Mouse (Mus musculus): Measurements from ENCODE around the gene Rpl13a. TPM values are rescaled to one million over a fixed set of nuclear protein-coding genes. Genes with fewer than 3 reads are reported as not detected.
A peak's percentile ranks its signal among the peaks of the same experiment; 100 is the strongest.

Gene Rpl13a
- polyA plus RNA-seq, 1 experiment = 1,193 TPM

DNA sequence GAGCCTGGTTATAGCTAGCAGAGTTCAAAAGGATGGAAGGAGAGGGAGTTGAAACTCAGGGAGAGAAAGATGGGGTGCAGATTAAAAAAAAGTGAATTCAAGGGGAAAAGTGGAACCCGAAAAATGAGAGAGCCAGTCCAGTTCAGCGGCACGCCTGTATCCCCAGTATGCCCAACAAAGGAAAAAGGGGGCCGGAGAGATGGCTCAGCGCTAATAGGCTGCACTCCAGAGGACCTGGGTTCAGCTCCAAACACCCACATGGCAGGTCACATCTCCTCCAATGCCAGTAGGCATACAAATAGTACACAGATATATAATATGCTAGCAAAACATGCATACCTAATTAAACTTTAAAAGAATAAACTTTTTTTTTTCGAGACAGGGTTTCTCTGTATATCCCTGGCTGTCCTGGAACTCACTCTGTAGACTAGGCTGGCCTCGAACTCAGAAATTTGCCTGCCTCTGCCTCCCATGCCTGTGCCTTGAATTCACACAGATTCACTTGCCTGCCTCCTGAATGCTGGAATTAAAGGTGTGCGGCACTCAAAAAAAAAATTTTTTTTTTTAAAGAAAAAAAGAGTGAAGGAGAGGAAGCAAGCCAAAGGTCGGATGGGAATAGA lies 34.5 kb upstream of the Rpl13a start:
- 0 out of 2 replicates have a peak, but pooled peaks cover 2% of the 10 kb centered on the region for H3K36me3 ChIP-seq (ENCODE audit: control insufficient read depth, insufficient read depth, low read length)
- H3K4me1 ChIP-seq (ENCODE audit: control insufficient read depth, insufficient read depth, insufficient read length, low read length) = no peaks in the 10 kb centered on the region; the same call in 1 of the 2 replicates
- H3K27me3 ChIP-seq (ENCODE audit: control insufficient read depth, insufficient read depth, low read length) = peaks cover 43% of the 10 kb centered on the region
- H3K4me3 ChIP-seq (ENCODE audit: low read depth, low read length) = no peak overlapping the region
- TF ChIP-seq CTCF (IDR thresholded peaks at IDR 0.05; ENCODE audit: extremely low read depth, insufficient read length, insufficient replicate concordance, low read depth, low read length) (no peak), POLR2A (IDR thresholded peaks at IDR 0.05; ENCODE audit: low read depth, low read length) (no peak)
- WGBS = 71% methylated on average over 9 of the region's 9 CpGs
- no peak overlapping the region for H3K27ac ChIP-seq (ENCODE audit: insufficient read depth, low read depth, low read length)

- Histone ChIP-seq H3K27me3 (ENCODE audit: control insufficient read depth, insufficient read depth, low read length) (peaks cover 37% of the 10 kb centered on the region), H3K4me1 (ENCODE audit: control insufficient read depth, insufficient read depth, insufficient read length, low read length) (no peaks in the 10 kb centered on the region; the same call in 1 of the 2 replicates), H3K27ac (ENCODE audit: insufficient read depth, low read depth, low read length) (no peak overlapping the region), H3K4me3 (ENCODE audit: low read depth, low read length) (0 out of 2 replicates have a peak overlapping the region, but pooled peaks have one; percentile 61), H3K36me3 (ENCODE audit: control insufficient read depth, insufficient read depth, low read length) (0 out of 2 replicates have a peak, but pooled peaks cover 2% of the 10 kb centered on the region)
- WGBS = 23% methylated on average over 6 of the region's 6 CpGs
- TF ChIP-seq CTCF (IDR thresholded peaks at IDR 0.05; ENCODE audit: extremely low read depth, insufficient read length, insufficient replicate concordance, low read depth, low read length) = no peak; the same call in 1 of the 2 replicates
- no peak for TF ChIP-seq POLR2A (IDR thresholded peaks at IDR 0.05; ENCODE audit: low read depth, low read length)
Measured at GRCm38 (mm10) chr7:45162551-45162950, 34.0 kb upstream of the Rpl13a start.

DNA sequence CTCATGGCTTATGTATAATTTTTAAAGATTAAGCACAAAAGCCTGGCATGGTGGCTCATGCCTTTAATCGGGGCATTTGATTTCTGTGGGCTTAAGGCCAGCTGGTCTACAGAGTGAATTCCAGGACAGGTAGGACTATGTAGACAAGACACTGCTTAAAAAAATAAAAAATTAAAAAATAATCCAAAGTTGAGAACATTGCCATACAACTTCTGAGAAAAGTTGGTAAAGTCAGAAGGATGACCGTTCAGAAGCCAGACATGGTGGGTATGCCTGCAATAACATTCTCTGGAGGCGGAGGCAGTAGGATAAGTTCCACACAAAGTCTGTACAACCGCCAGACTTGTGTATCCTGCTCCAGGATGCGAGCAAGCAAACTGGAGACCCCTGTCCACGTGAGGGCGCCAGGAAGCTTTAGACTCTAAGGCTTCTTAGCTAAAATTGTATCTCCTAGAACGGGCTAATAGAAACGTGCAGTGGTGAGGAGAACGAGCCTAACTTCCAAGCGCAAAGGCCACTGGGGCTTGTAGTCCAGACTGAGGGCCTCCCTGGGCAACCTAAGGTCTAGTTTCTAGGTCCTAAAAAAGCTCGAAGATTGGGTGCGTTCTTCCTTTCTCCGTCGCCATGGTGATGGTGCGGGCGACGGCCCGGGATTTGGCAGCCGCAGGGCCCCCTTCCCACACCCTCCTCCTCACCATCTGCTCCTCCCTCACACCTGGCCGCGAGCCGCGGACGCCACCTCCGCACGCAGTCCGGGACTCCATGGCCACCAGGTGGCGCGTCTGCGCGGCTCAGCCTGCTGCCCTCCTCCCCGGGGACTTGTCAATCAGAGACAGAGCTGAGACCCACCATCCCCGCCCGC lies 33.3 kb upstream of the Rpl13a start:
- H3K36me3 ChIP-seq (ENCODE audit: control insufficient read depth, insufficient read depth, low read length) = 0 out of 2 replicates have a peak, but pooled peaks cover 2% of the 10 kb centered on the region
- H3K4me3 ChIP-seq (ENCODE audit: low read depth, low read length) = peak overlapping the region; percentile 61
- TF ChIP-seq CTCF (IDR thresholded peaks at IDR 0.05; ENCODE audit: extremely low read depth, insufficient read length, insufficient replicate concordance, low read depth, low read length) (peak; percentile 75), POLR2A (IDR thresholded peaks at IDR 0.05; ENCODE audit: low read depth, low read length) (no peak)
- no peaks in the 10 kb centered on the region; the same call in 1 of the 2 replicates for H3K4me1 ChIP-seq (ENCODE audit: control insufficient read depth, insufficient read depth, insufficient read length, low read length)
- H3K27ac ChIP-seq (ENCODE audit: insufficient read depth, low read depth, low read length) = no peak overlapping the region
- peaks cover 31% of the 10 kb centered on the region for H3K27me3 ChIP-seq (ENCODE audit: control insufficient read depth, insufficient read depth, low read length)
- 4% methylated on average over 35 of the region's 35 CpGs for WGBS

DNA sequence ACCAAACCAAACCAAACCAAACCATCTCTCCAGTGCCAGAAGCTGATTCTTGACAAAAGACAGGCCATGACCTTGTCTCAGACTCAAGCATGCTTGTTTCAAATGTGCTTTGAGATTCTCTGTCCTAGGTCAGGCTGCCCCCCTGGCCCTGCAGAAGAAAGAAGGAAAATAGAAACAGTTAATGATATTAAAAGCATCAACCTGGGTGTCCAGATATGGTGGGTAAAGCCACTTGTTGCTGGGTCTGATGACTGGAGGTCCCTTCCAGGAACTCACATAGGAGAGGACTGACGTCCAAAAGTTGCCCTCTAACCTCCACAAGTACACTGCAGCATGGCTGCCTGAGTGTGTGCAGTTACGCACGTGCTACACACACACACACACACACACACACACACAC lies 32.3 kb upstream of the Rpl13a start:
- Histone ChIP-seq H3K27ac (ENCODE audit: insufficient read depth, low read depth, low read length) (no peak overlapping the region), H3K36me3 (ENCODE audit: control insufficient read depth, insufficient read depth, low read length) (0 out of 2 replicates have a peak, but pooled peaks cover 2% of the 10 kb centered on the region), H3K4me3 (ENCODE audit: low read depth, low read length) (no peak overlapping the region), H3K4me1 (ENCODE audit: control insufficient read depth, insufficient read depth, insufficient read length, low read length) (no peaks in the 10 kb centered on the region; the same call in 1 of the 2 replicates), H3K27me3 (ENCODE audit: control insufficient read depth, insufficient read depth, low read length) (peaks cover 25% of the 10 kb centered on the region)
- no peak for TF ChIP-seq POLR2A (IDR thresholded peaks at IDR 0.05; ENCODE audit: low read depth, low read length)
- TF ChIP-seq CTCF (IDR thresholded peaks at IDR 0.05; ENCODE audit: extremely low read depth, insufficient read length, insufficient replicate concordance, low read depth, low read length) = no peak
- 93% methylated on average over 3 of the region's 3 CpGs for WGBS

DNA sequence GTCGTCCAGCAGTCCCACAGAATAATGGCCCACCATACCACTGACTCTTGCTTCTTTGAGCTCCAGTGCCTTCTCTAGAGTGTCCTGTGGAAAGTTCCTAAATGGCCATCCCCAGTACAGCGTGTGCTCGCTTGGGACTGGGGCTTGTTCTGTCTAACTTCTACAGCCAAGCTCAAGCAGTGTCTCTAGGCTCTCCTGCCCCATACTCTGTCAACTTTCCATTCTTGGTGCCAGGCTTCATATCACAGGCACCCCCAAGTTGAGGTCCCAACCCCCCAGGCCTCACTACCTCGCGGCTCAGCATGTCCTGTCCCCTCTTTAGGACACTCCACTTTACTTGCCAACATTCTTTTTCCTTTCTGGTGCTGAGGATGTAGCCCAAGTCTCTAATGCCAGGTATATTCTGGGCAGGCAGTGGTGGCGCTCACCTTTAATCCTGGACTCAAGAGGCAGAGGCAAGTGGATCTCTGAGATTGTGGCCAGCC lies 31.8 kb upstream of the Rpl13a start:
- WGBS = 94% methylated on average over 6 of the region's 6 CpGs
- no peak overlapping the region for H3K27ac ChIP-seq (ENCODE audit: insufficient read depth, low read depth, low read length)
- TF ChIP-seq POLR2A (IDR thresholded peaks at IDR 0.05; ENCODE audit: low read depth, low read length) = no peak
- no peak for TF ChIP-seq CTCF (IDR thresholded peaks at IDR 0.05; ENCODE audit: extremely low read depth, insufficient read length, insufficient replicate concordance, low read depth, low read length)
- no peak overlapping the region for H3K4me3 ChIP-seq (ENCODE audit: low read depth, low read length)
- H3K4me1 ChIP-seq (ENCODE audit: control insufficient read depth, insufficient read depth, insufficient read length, low read length) = no peaks in the 10 kb centered on the region; the same call in none of the 2 replicates
- H3K27me3 ChIP-seq (ENCODE audit: control insufficient read depth, insufficient read depth, low read length) = peaks cover 20% of the 10 kb centered on the region
- 0 out of 2 replicates have a peak, but pooled peaks cover 2% of the 10 kb centered on the region for H3K36me3 ChIP-seq (ENCODE audit: control insufficient read depth, insufficient read depth, low read length)

GRCm38 (mm10) chr7:45158991-45159390 lies 30.4 kb upstream of the Rpl13a start:
- Histone ChIP-seq H3K27me3 (ENCODE audit: control insufficient read depth, insufficient read depth, low read length) (peaks cover 6% of the 10 kb centered on the region), H3K4me3 (ENCODE audit: low read depth, low read length) (no peak overlapping the region), H3K36me3 (ENCODE audit: control insufficient read depth, insufficient read depth, low read length) (0 out of 2 replicates have a peak, but pooled peaks cover 2% of the 10 kb centered on the region), H3K4me1 (ENCODE audit: control insufficient read depth, insufficient read depth, insufficient read length, low read length) (peaks cover 4% of the 10 kb centered on the region), H3K27ac (ENCODE audit: insufficient read depth, low read depth, low read length) (no peak overlapping the region)
- TF ChIP-seq POLR2A (IDR thresholded peaks at IDR 0.05; ENCODE audit: low read depth, low read length) (no peak), CTCF (IDR thresholded peaks at IDR 0.05; ENCODE audit: extremely low read depth, insufficient read length, insufficient replicate concordance, low read depth, low read length) (no peak)
- 92% methylated on average over 6 of the region's 6 CpGs for WGBS
